ENCODE assay signal across 25 mouse cellular contexts in genomic region chr11:99640926-99641325, GRCm38 (mm10). TPM values are rescaled to one million over a fixed set of nuclear protein-coding genes. Genes with fewer than 3 reads are reported as not detected.
DNase-seq lines count a peak whose midpoint lies in the region; ATAC-seq and TF ChIP-seq lines count a peak whose summit lies in the region.
"Had no signal": no experiment of that assay in that cellular context is flagged by ENCODE, and none has a peak within 500 bp of the region (broad histone marks: within the 10 kb centered on the region; RNA-seq: fewer than 3 reads in every experiment).

No protein-coding gene starts in this region.

- H3K9me3 ChIP-seq in limb, embryonic 14.5 days (ENCODE audit: control insufficient read depth, low read length), result no peaks in the 10 kb centered on the region
- no peaks in the 10 kb centered on the region for H3K9me3 ChIP-seq in limb, embryonic 10.5 days (replicated peaks)
- H3K9me3 ChIP-seq: embryonic facial prominence, embryonic 13.5 days; forebrain, embryonic 13.5 days; forebrain, embryonic 15.5 days had no signal

- H3K4me2 ChIP-seq in limb, embryonic 14.5 days (replicated peaks; ENCODE audit: low read depth, low read length, severe bottlenecking), result no peak overlapping the region
- H3K4me2 ChIP-seq: embryonic facial prominence, embryonic 13.5 days; forebrain, embryonic 13.5 days; forebrain, embryonic 15.5 days had no signal

- WGBS in limb, embryonic 14.5 days, result 8% methylated on average over 1 of the region's 1 CpGs
- WGBS in limb, embryonic 10.5 days, result 50% methylated on average over 1 of the region's 1 CpGs
- 27% methylated on average over 1 of the region's 1 CpGs for WGBS in thymus, adult 2 months

- no peaks in the 10 kb centered on the region for H3K27me3 ChIP-seq in limb, embryonic 14.5 days (ENCODE audit: control insufficient read depth, insufficient read depth, low read length)
- no peaks in the 10 kb centered on the region for H3K27me3 ChIP-seq in limb, embryonic 10.5 days (ENCODE audit: low read depth, poor library complexity, severe bottlenecking)
- no peaks in the 10 kb centered on the region for H3K27me3 ChIP-seq in thymus, adult 2 months (ENCODE audit: control insufficient read depth, insufficient read depth, low read length)
- H3K27me3 ChIP-seq: embryonic facial prominence, embryonic 13.5 days; forebrain, embryonic 13.5 days; forebrain, embryonic 15.5 days; Patski had no signal

- no peak for TF ChIP-seq POLR2A in limb, embryonic 14.5 days (IDR thresholded peaks at IDR 0.05; ENCODE audit: borderline replicate concordance, extremely low read depth, insufficient read depth, insufficient read length)
- no peak for TF ChIP-seq POLR2A in thymus, adult 2 months (IDR thresholded peaks at IDR 0.05; ENCODE audit: control insufficient read depth, extremely low read depth, insufficient read depth, low read length, poor library complexity)

- H3K9ac ChIP-seq in limb, embryonic 14.5 days (ENCODE audit: low read depth, low read length, severe bottlenecking), result no peak overlapping the region
- H3K9ac ChIP-seq: embryonic facial prominence, embryonic 13.5 days; forebrain, embryonic 13.5 days; forebrain, embryonic 15.5 days; forebrain, postnatal 0 days had no signal

- ATAC-seq in limb, embryonic 14.5 days (ENCODE audit: low FRiP score, low read depth), result no peak
- ATAC-seq: activated CD4-positive, CD25-positive, alpha-beta regulatory T cell, adult 4 months; forebrain, embryonic 13.5 days; forebrain, embryonic 15.5 days; forebrain, postnatal 0 days; Patski had no signal

- H3K4me1 ChIP-seq in limb, embryonic 14.5 days (ENCODE audit: control insufficient read depth, insufficient read depth, low read length), result no peaks in the 10 kb centered on the region
- H3K4me1 ChIP-seq in limb, embryonic 10.5 days, result peaks cover 4% of the 10 kb centered on the region; the same call in 1 of the 2 replicates
- no peaks in the 10 kb centered on the region for H3K4me1 ChIP-seq in thymus, adult 2 months (replicated peaks; ENCODE audit: control insufficient read depth, insufficient read depth, low read length)
- H3K4me1 ChIP-seq: forebrain, embryonic 13.5 days; forebrain, embryonic 15.5 days had no signal

- TF ChIP-seq CTCF in thymus, adult 2 months (IDR thresholded peaks at IDR 0.05; ENCODE audit: borderline replicate concordance, control insufficient read depth, extremely low read depth, insufficient read depth, low read length, poor library complexity), result no peak

- no peak overlapping the region for H3K27ac ChIP-seq in limb, embryonic 14.5 days (replicated peaks; ENCODE audit: low read depth, low read length)
- H3K27ac ChIP-seq in limb, embryonic 10.5 days, result no peak overlapping the region
- no peak overlapping the region for H3K27ac ChIP-seq in thymus, adult 2 months (ENCODE audit: control insufficient read depth, insufficient read depth, low read length)
- H3K27ac ChIP-seq: embryonic facial prominence, embryonic 13.5 days; forebrain, embryonic 13.5 days; forebrain, embryonic 15.5 days had no signal

- H3K36me3 ChIP-seq in limb, embryonic 14.5 days (ENCODE audit: control insufficient read depth, insufficient read depth, low read length), result no peaks in the 10 kb centered on the region
- H3K36me3 ChIP-seq in limb, embryonic 10.5 days, result no peaks in the 10 kb centered on the region
- H3K36me3 ChIP-seq in thymus, adult 2 months (ENCODE audit: control insufficient read depth, insufficient read depth, low read length), result no peaks in the 10 kb centered on the region
- H3K36me3 ChIP-seq: embryonic facial prominence, embryonic 13.5 days; forebrain, embryonic 15.5 days had no signal

- DNase-seq in limb, embryonic 14.5 days (ENCODE audit: low spot score), result peak; percentile 8
- no peak for DNase-seq in limb, embryonic 10.5 days (ENCODE audit: low spot score)
- DNase-seq in 3T3-L1 (ENCODE audit: low read depth, low spot score), result peak; percentile 71
- DNase-seq in NIH3T3 (ENCODE audit: low read depth), result peak; percentile 75
- peak; percentile 29 for DNase-seq in forelimb bud, embryonic 11.5 days (ENCODE audit: low read depth, low spot score)
- DNase-seq in right cerebral cortex, postnatal 10 days (ENCODE audit: low spot score in 2 of 2), result no peak
- no peak for DNase-seq in thymus, adult 2 months
- DNase-seq: adrenal gland, adult 8-10 months; adrenal gland, postnatal 14 days; adrenal gland, postnatal 36 days; B cell, adult 2 months; cerebellum, adult 11-12 months; cerebellum, adult 2 months; cerebellum, adult 9-10 months; cerebellum, postnatal 10 days; cerebellum, postnatal 25 days; embryo, embryonic 11 days; forebrain, postnatal 0 days had no signal

- H3K4me3 ChIP-seq in limb, embryonic 14.5 days (replicated peaks; ENCODE audit: low read length), result no peak overlapping the region
- no peak overlapping the region for H3K4me3 ChIP-seq in limb, embryonic 10.5 days
- H3K4me3 ChIP-seq in thymus, adult 2 months (ENCODE audit: control insufficient read depth, insufficient read depth, low read length), result no peak overlapping the region
- H3K4me3 ChIP-seq: embryonic facial prominence, embryonic 13.5 days; forebrain, embryonic 13.5 days; forebrain, embryonic 15.5 days had no signal

RNA-seq across cellular contexts. Expression of gene Krtap4-7, which starts 3.0 kb away (rescaled TPM):
- not detected in 2 replicates for polyA plus RNA-seq in limb, embryonic 14.5 days (2012; rRNA removed)
- polyA plus RNA-seq in limb, embryonic 14.5 days (2014; fragmentation: Nextera tagmentation; extraction: Ambion mirVana), result not detected in 2 replicates
- not detected in 2 replicates for polyA plus RNA-seq in limb, embryonic 10.5 days (2016; fragmentation: Nextera tagmentation; extraction: Ambion mirVana)
- not detected in 2 replicates for polyA plus RNA-seq in thymus, adult 2 months (2012; rRNA removed)
- polyA plus RNA-seq: activated CD4-positive, CD25-positive, alpha-beta regulatory T cell, adult 4 months; cerebellum, adult 2 months; embryonic facial prominence, embryonic 13.5 days; forebrain, embryonic 11.5 days; forebrain, embryonic 13.5 days; forebrain, embryonic 15.5 days; forebrain, postnatal 0 days; frontal cortex, adult 2 months; Patski had no signal

RNA-seq across cellular contexts. Expression of gene Krtap4-2, which starts 6.0 kb away (rescaled TPM):
- not detected in 2 replicates for polyA plus RNA-seq in limb, embryonic 14.5 days (2012; rRNA removed)
- not detected in 2 replicates for polyA plus RNA-seq in limb, embryonic 14.5 days (2014; fragmentation: Nextera tagmentation; extraction: Ambion mirVana)
- polyA plus RNA-seq in limb, embryonic 10.5 days (2016; fragmentation: Nextera tagmentation; extraction: Ambion mirVana), result not detected in 2 replicates
- not detected in 2 replicates for polyA plus RNA-seq in thymus, adult 2 months (2012; rRNA removed)
- polyA plus RNA-seq: activated CD4-positive, CD25-positive, alpha-beta regulatory T cell, adult 4 months; cerebellum, adult 2 months; embryonic facial prominence, embryonic 13.5 days; forebrain, embryonic 11.5 days; forebrain, embryonic 13.5 days; forebrain, embryonic 15.5 days; forebrain, postnatal 0 days; frontal cortex, adult 2 months; Patski had no signal

RNA-seq across cellular contexts. Expression of gene Gm11555, which starts 9.1 kb away (rescaled TPM):
- not detected in 2 replicates for polyA plus RNA-seq in limb, embryonic 14.5 days (2012; rRNA removed)
- not detected in 2 replicates for polyA plus RNA-seq in limb, embryonic 14.5 days (2014; fragmentation: Nextera tagmentation; extraction: Ambion mirVana)
- polyA plus RNA-seq in limb, embryonic 10.5 days (2016; fragmentation: Nextera tagmentation; extraction: Ambion mirVana), result not detected in 2 replicates
- not detected in 2 replicates for polyA plus RNA-seq in thymus, adult 2 months (2012; rRNA removed)
- polyA plus RNA-seq: activated CD4-positive, CD25-positive, alpha-beta regulatory T cell, adult 4 months; cerebellum, adult 2 months; embryonic facial prominence, embryonic 13.5 days; forebrain, embryonic 11.5 days; forebrain, embryonic 13.5 days; forebrain, embryonic 15.5 days; forebrain, postnatal 0 days; frontal cortex, adult 2 months; Patski had no signal

RNA-seq across cellular contexts. Expression of gene Krtap4-1, which starts 12.9 kb away (rescaled TPM):
- polyA plus RNA-seq in limb, embryonic 14.5 days (2012; rRNA removed), result not detected in 2 replicates
- not detected in 2 replicates for polyA plus RNA-seq in limb, embryonic 14.5 days (2014; fragmentation: Nextera tagmentation; extraction: Ambion mirVana)
- polyA plus RNA-seq in limb, embryonic 10.5 days (2016; fragmentation: Nextera tagmentation; extraction: Ambion mirVana), result not detected in 2 replicates
- polyA plus RNA-seq in thymus, adult 2 months (2012; rRNA removed), result not detected in 2 replicates
- polyA plus RNA-seq: activated CD4-positive, CD25-positive, alpha-beta regulatory T cell, adult 4 months; cerebellum, adult 2 months; embryonic facial prominence, embryonic 13.5 days; forebrain, embryonic 11.5 days; forebrain, embryonic 13.5 days; forebrain, embryonic 15.5 days; forebrain, postnatal 0 days; frontal cortex, adult 2 months; Patski had no signal

RNA-seq across cellular contexts. Expression of gene Gm11563, which starts 17.8 kb away (rescaled TPM):
- polyA plus RNA-seq in limb, embryonic 14.5 days (2012; rRNA removed), result not detected in 2 replicates
- not detected in 2 replicates for polyA plus RNA-seq in limb, embryonic 14.5 days (2014; fragmentation: Nextera tagmentation; extraction: Ambion mirVana)
- not detected in 2 replicates for polyA plus RNA-seq in limb, embryonic 10.5 days (2016; fragmentation: Nextera tagmentation; extraction: Ambion mirVana)
- not detected in 2 replicates for polyA plus RNA-seq in thymus, adult 2 months (2012; rRNA removed)
- polyA plus RNA-seq: activated CD4-positive, CD25-positive, alpha-beta regulatory T cell, adult 4 months; cerebellum, adult 2 months; embryonic facial prominence, embryonic 13.5 days; forebrain, embryonic 11.5 days; forebrain, embryonic 13.5 days; forebrain, embryonic 15.5 days; forebrain, postnatal 0 days; frontal cortex, adult 2 months; Patski had no signal

Comparison
In these comparisons a context has a peak if more than half of its experiments do, and no peak if none do; other contexts are left out.
1. DNase-seq: peak in limb, embryonic 14.5 days (single experiment), 3T3-L1 (single experiment), NIH3T3 (single experiment) and forelimb bud, embryonic 11.5 days (single experiment); none in limb, embryonic 10.5 days (single experiment), right cerebral cortex, postnatal 10 days (0 of 2) and thymus, adult 2 months (single experiment).